Mouse (Mus musculus) liver, embryonic 15.5 days (tissue): ENCODE data around the gene Scgb1b2. TPM values are rescaled to one million over a fixed set of nuclear protein-coding genes. Genes with fewer than 3 reads are reported as not detected.

ENCODE experiments used
- ATAC-seq: fragments of 200-750 bp; cut with Nextera tagmentation; 2 replicates; pipeline ENCODE4 v1.8.0; 2017; ENCODE audit warnings: moderate number of reproducible peaks, mild to moderate bottlenecking, moderate library complexity; ENCODE audit not compliant: insufficient read depth
- H3K27ac ChIP-seq: fragments of 300-500 bp; sonication (generic); replicated peaks from 2 replicates; pipeline ENCODE4 v1.5.1; 2015; ENCODE audit warnings: mild to moderate bottlenecking, inconsistent platforms
- H3K27me3 ChIP-seq: fragments of 300-500 bp; sonication (generic); 2 replicates; pipeline ENCODE4 v1.6.1; 2015; ENCODE audit warnings: mild to moderate bottlenecking, inconsistent platforms
- H3K36me3 ChIP-seq: fragments of 300-500 bp; sonication (generic); replicated peaks from 2 replicates; pipeline ENCODE4 v1.6.1; 2015; ENCODE audit warnings: moderate library complexity, mild to moderate bottlenecking, inconsistent platforms
- H3K4me1 ChIP-seq: fragments of 300-500 bp; sonication (generic); replicated peaks from 2 replicates; pipeline ENCODE4 v1.6.1; 2015; ENCODE audit warnings: inconsistent platforms
- H3K4me2 ChIP-seq: fragments of 300-500 bp; sonication (generic); 2 replicates; pipeline ENCODE4 v1.6.1; 2015; ENCODE audit warnings: moderate library complexity, mild to moderate bottlenecking, inconsistent platforms
- H3K4me3 ChIP-seq: fragments of 300-500 bp; sonication (generic); replicated peaks from 2 replicates; pipeline ENCODE4 v1.5.1; 2015; ENCODE audit warnings: mild to moderate bottlenecking, inconsistent platforms
- H3K9ac ChIP-seq: fragments of 300-500 bp; sonication (generic); 2 replicates; pipeline ENCODE4 v1.6.1; 2015; ENCODE audit warnings: moderate library complexity, mild to moderate bottlenecking, inconsistent platforms
- H3K9me3 ChIP-seq: fragments of 300-500 bp; sonication (generic); replicated peaks from 2 replicates; pipeline ENCODE4 v1.6.1; 2016; ENCODE audit warnings: inconsistent platforms
- WGBS: fragments of 180-500 bp; shearing (Covaris S2); methylation state at CpG from one replicate; pipeline ENCODE4 v1.1.7; 2015; ENCODE audit warnings: mixed read lengths; ENCODE audit not compliant: insufficient replicate concordance; 5-methylcytosine and 5-hydroxymethylcytosine counted together
- polyA plus RNA-seq: library from polyadenylated mRNA; unstranded; fragments of >200 nt; fragmentation: Nextera tagmentation; extraction: Ambion mirVana; gene quantifications from 2 replicates; pipeline ENCODE4 v1.2.1, GENCODE M21; 2015

The Scgb1b2 gene
- not detected in 2 replicates for polyA plus RNA-seq

DNA sequence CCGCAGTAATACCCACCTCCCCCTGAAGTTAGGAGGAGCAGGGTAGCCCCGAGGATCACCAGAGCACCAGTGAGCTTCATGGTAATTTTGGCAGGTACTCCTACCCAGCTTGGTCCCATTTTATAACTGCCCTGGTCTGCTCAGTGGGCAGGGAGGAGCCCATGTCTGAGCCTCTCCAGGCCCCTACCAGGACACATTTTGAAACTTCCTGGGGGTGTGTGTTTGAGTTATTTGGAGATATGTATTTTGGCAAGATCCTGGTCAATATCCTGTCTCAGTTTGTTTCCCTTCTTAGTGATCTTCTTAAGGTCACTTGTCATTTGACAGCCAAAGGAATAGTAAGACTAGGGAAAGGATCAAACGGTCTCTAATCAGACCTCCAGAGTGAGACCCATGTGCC lies at the start of gene Scgb1b2:
Gene Scgb1b2, minus strand, starts transcription at position 101 of the 400 bp plus-strand sequence.
- Histone ChIP-seq H3K4me1 (no peaks in the 10 kb centered on the region), H3K36me3 (no peaks in the 10 kb centered on the region), H3K27ac (no peak within 1 kb of the TSS), H3K9me3 (no peaks in the 10 kb centered on the region), H3K9ac (no peak within 1 kb of the TSS), H3K27me3 (no peaks in the 10 kb centered on the region), H3K4me2 (no peak within 1 kb of the TSS), H3K4me3 (no peak within 1 kb of the TSS)
- WGBS: 40% methylated on average over 3 of the region's 3 CpGs
- ATAC-seq: no peak

DNA sequence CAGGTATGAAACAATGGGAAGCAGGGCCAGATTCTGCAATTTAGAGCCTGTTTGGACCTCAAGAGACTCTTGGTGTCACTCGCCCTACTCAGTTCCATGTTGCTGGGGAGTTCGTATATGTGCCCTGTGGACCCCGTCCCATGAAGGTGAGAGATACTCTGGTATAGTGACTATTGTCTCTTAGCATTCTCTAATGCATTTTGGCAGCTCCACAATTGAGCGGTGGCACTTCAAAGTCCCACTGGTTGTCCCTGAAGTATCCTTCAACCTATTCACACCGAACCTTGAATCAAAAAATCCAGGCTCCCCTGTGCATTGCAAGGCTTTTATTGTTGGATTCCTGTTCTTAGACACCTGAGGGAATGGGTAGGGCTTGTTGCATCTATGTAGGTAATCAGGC lies 1.4 kb downstream of the Scgb1b2 start, which contains the start of gene Scgb2b2:
Gene Scgb2b2, plus strand, starts transcription at position 301 of the 400 bp plus-strand sequence.
- Histone ChIP-seq H3K4me1 (no peaks in the 10 kb centered on the region), H3K4me3 (no peak within 1 kb of the TSS), H3K27ac (no peak within 1 kb of the TSS), H3K9ac (no peak within 1 kb of the TSS), H3K9me3 (no peaks in the 10 kb centered on the region), H3K36me3 (no peaks in the 10 kb centered on the region), H3K4me2 (no peak within 1 kb of the TSS), H3K27me3 (no peaks in the 10 kb centered on the region)
- 57% methylated on average over 5 of the region's 5 CpGs for WGBS
- ATAC-seq: no peak

Other genes starting within 250 kb of the Scgb1b2 start
- 19.8 and 22.4 TPM in 2 replicates for gene Fxyd5, start 249.3 kb downstream of the Scgb1b2 start, polyA plus RNA-seq
- 0.17 and 0.26 TPM in 2 replicates for gene Fxyd7, start 240.4 kb downstream of the Scgb1b2 start, polyA plus RNA-seq
- 88.6 and 99.1 TPM in 2 replicates for gene Fxyd1, start 234.6 kb downstream of the Scgb1b2 start, polyA plus RNA-seq
- gene Lgi4, start 232.5 kb downstream of the Scgb1b2 start, polyA plus RNA-seq: 0.03 TPM in 1 of 2 replicates, not detected in the other
- gene Fxyd3, start 215.1 kb downstream of the Scgb1b2 start, polyA plus RNA-seq: 0.35 and 0.92 TPM in 2 replicates
- 98.6 and 145 TPM in 2 replicates for gene Hpn, start 176.5 kb downstream of the Scgb1b2 start, polyA plus RNA-seq
- 1.0 and 1.2 TPM in 2 replicates for gene Scn1b, start 164.8 kb downstream of the Scgb1b2 start, polyA plus RNA-seq
- 11.9 and 14.3 TPM in 2 replicates for gene Gramd1a, start 135.9 kb downstream of the Scgb1b2 start, polyA plus RNA-seq
- gene Scgb2b2, start 1.3 kb downstream of the Scgb1b2 start, polyA plus RNA-seq: not detected in 2 replicates
- not detected in 2 replicates for gene Scgb2b3, start 70.3 kb upstream of the Scgb1b2 start, polyA plus RNA-seq
- not detected in 2 replicates for gene Scgb1b3, start 83.8 kb upstream of the Scgb1b2 start, polyA plus RNA-seq